Mouse (Mus musculus): ENCODE data around the gene Grm5. TPM values are rescaled to one million over a fixed set of nuclear protein-coding genes. Genes with fewer than 3 reads are reported as not detected.

Grm5 gene
- polyA plus RNA-seq (2015; fragmentation: Nextera tagmentation; extraction: Ambion mirVana), result not detected in 2 replicates

DNA sequence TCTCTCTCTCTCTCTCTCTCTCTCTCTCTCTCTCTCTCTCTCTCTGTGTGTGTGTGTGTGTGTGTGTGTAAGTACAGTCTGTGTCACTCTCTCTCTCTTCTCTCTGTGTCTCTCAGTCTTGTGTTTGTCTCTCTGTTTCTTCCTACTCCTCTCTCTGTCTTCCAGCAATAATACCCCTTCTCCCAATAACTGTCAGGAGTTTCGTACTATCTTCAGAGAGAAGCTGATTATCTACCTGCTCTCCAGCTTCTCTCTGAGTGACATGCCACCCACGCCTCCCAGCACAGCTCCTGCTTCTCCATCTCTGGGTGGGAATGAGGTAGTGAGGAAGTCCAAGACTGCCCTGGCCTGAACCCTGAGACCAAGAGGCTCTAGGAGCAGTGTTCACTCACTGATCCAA lies at the start of gene Grm5:
Gene Grm5, plus strand, starts transcription at position 301 of the 400 bp plus-strand sequence.

Other genes with a start within 250 kb of the Grm5 start
- 0.02 TPM in 2 replicates for gene Tyr, start 90.7 kb upstream of the Grm5 start, polyA plus RNA-seq (2015; fragmentation: Nextera tagmentation; extraction: Ambion mirVana)

Data from spleen, postnatal 0 days (tissue).